Mouse (Mus musculus) regulatory T cell (primary cell): ENCODE results near the gene Cradd.

Experiments
- in situ Hi-C: fragments of 300-600 bp; cut with MboI, MseI; formaldehyde crosslinking; loops from one replicate; pipeline ENCODE4 v1.15.1; 2025; ENCODE audit warnings: high pct_unique_total_duplicates

The Cradd gene

GRCm38 (mm10) chr10:95323393-95324277 lies at the start of gene Cradd:
TSS of gene Cradd (minus strand) at chr10:95324133.
- in situ Hi-C loops: loop anchor here (5.0 kb wide), 2 partner anchors 61 to 94 kb away; partner anchors contain the start of gene Socs2

GRCm38 (mm10) chr10:95373340-95373739 lies 49.4 kb upstream of the Cradd start:
- in situ Hi-C loops: no loop called here

- in situ Hi-C loops: no loop called here
Measured at GRCm38 (mm10) chr10:95371942-95372341, 48.0 kb upstream of the Cradd start.

- in situ Hi-C loops: no loop called here
Measured at GRCm38 (mm10) chr10:95369190-95369589, 45.3 kb upstream of the Cradd start.

- in situ Hi-C loops: no loop called here
Measured at GRCm38 (mm10) chr10:95368151-95368550, 44.2 kb upstream of the Cradd start.

GRCm38 (mm10) chr10:95367661-95368089 lies 43.7 kb upstream of the Cradd start:
- in situ Hi-C loops: no loop called here

GRCm38 (mm10) chr10:95367241-95367640 lies 43.3 kb upstream of the Cradd start:
- in situ Hi-C loops: no loop called here

- in situ Hi-C loops: no loop called here
Measured at GRCm38 (mm10) chr10:95362326-95362725, 38.4 kb upstream of the Cradd start.

- in situ Hi-C loops: no loop called here
Measured at GRCm38 (mm10) chr10:95361260-95361841, 37.4 kb upstream of the Cradd start.

GRCm38 (mm10) chr10:95360048-95360447 lies 36.1 kb upstream of the Cradd start:
- in situ Hi-C loops: no loop called here

GRCm38 (mm10) chr10:95357721-95358120 lies 33.8 kb upstream of the Cradd start:
- in situ Hi-C loops: no loop called here

- in situ Hi-C loops: no loop called here
Measured at GRCm38 (mm10) chr10:95356711-95357110, 32.8 kb upstream of the Cradd start.

- in situ Hi-C loops: no loop called here
Measured at GRCm38 (mm10) chr10:95355678-95356268, 31.8 kb upstream of the Cradd start.

- in situ Hi-C loops: no loop called here
Measured at GRCm38 (mm10) chr10:95354673-95355072, 30.7 kb upstream of the Cradd start.

- in situ Hi-C loops: no loop called here
Measured at GRCm38 (mm10) chr10:95354047-95354446, 30.1 kb upstream of the Cradd start.

- in situ Hi-C loops: no loop called here
Measured at GRCm38 (mm10) chr10:95348457-95348856, 24.5 kb upstream of the Cradd start.

- in situ Hi-C loops: no loop called here
Measured at GRCm38 (mm10) chr10:95347776-95348175, 23.8 kb upstream of the Cradd start.

GRCm38 (mm10) chr10:95342833-95343590 lies 19.1 kb upstream of the Cradd start:
- in situ Hi-C loops: no loop called here

GRCm38 (mm10) chr10:95340676-95341075 lies 16.7 kb upstream of the Cradd start:
- in situ Hi-C loops: no loop called here

GRCm38 (mm10) chr10:95337589-95337988 lies 13.7 kb upstream of the Cradd start:
- in situ Hi-C loops: no loop called here

GRCm38 (mm10) chr10:95336781-95337544 lies 13.0 kb upstream of the Cradd start:
- in situ Hi-C loops: no loop called here
